Mouse (Mus musculus): Measurements from ENCODE around the gene Apoa1.

DNA sequence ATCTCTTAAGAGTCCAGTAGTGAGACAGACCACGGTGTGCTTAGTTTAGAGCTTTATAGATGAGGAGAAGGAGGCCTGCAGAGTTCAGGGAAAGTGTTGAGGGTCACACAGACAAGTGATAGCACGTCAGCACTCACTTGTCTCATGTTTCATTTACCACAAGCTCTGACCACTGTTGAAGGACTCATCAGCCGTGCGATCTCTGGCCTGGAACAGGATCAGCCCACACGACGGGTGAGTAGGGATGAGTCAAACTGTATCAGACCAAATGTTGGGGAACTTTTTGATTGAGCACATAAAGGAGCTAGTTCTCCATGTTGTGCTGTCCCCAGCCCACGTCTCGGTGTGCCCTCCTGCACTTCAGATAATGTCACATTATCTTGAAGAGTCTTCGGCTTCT, 46.1 kb downstream of the Apoa1 start:
- no peak for TF ChIP-seq CTCF (IDR thresholded peaks at IDR 0.05; ENCODE audit: insufficient read depth, low read depth, low read length)
- TF ChIP-seq POLR2A (IDR thresholded peaks at IDR 0.05; ENCODE audit: insufficient read depth, low read depth, low read length), result no peak

Measured in olfactory bulb, adult 2 months (tissue).